Mouse (Mus musculus): Measurements from ENCODE around the gene Mrps6. TPM values are rescaled to one million over a fixed set of nuclear protein-coding genes. Genes with fewer than 3 reads are reported as not detected.
"Not testable (repeated sequence)": the region's sequence is repeated elsewhere in the genome, so short reads cannot be mapped to it uniquely, and the experiment has no call there.

Gene Mrps6
- polyA plus RNA-seq, 1 experiment from 2014 or later = 100.0 TPM

GRCm38 (mm10) chr16:92083771-92084453, 25.8 kb downstream of the Mrps6 start:
- no peaks in the 10 kb centered on the region for H3K9me3 ChIP-seq (ENCODE audit: control insufficient read depth, low read length)
- no peak overlapping the region for H3K4me2 ChIP-seq (ENCODE audit: low read depth, severe bottlenecking)
- no peak overlapping the region for H3K9ac ChIP-seq (ENCODE audit: low read length)
- DNase-seq (ENCODE audit: low spot score) (no peak), ATAC-seq (ENCODE audit: insufficient number of reproducible peaks, low FRiP score, low TSS enrichment, low read depth) (no peak)
- no peak overlapping the region for H3K27ac ChIP-seq (replicated peaks; ENCODE audit: low read depth, low read length)
- no peaks in the 10 kb centered on the region for H3K4me1 ChIP-seq (ENCODE audit: control insufficient read depth, insufficient read depth, low read length)
- no peak overlapping the region for H3K4me3 ChIP-seq (ENCODE audit: low read depth, low read length)
- H3K27me3 ChIP-seq (ENCODE audit: control insufficient read depth, insufficient read depth, low read length) = no peaks in the 10 kb centered on the region
- WGBS = 88% methylated on average over 10 of the region's 10 CpGs
- no peaks in the 10 kb centered on the region for H3K36me3 ChIP-seq (ENCODE audit: control insufficient read depth, insufficient read depth, low read length)

GRCm38 (mm10) chr16:92089225-92089624, 31.2 kb downstream of the Mrps6 start:
- no peak overlapping the region for H3K4me3 ChIP-seq (ENCODE audit: low read depth, low read length)
- H3K4me1 ChIP-seq (ENCODE audit: control insufficient read depth, insufficient read depth, low read length) = no peaks in the 10 kb centered on the region
- no peaks in the 10 kb centered on the region for H3K27me3 ChIP-seq (ENCODE audit: control insufficient read depth, insufficient read depth, low read length)
- WGBS = 72% methylated on average over 3 of the region's 3 CpGs
- no peak for ATAC-seq (ENCODE audit: insufficient number of reproducible peaks, low FRiP score, low TSS enrichment, low read depth)
- no peak overlapping the region for H3K27ac ChIP-seq (replicated peaks; ENCODE audit: low read depth, low read length)
- H3K4me2 ChIP-seq (ENCODE audit: low read depth, severe bottlenecking) = no peak overlapping the region
- H3K9ac ChIP-seq (ENCODE audit: low read length) = no peak overlapping the region
- no peaks in the 10 kb centered on the region for H3K36me3 ChIP-seq (ENCODE audit: control insufficient read depth, insufficient read depth, low read length)
- H3K9me3 ChIP-seq (ENCODE audit: control insufficient read depth, low read length) = no peaks in the 10 kb centered on the region
- no peak for DNase-seq (ENCODE audit: low spot score)

GRCm38 (mm10) chr16:92091876-92092275, 33.8 kb downstream of the Mrps6 start:
- no peaks in the 10 kb centered on the region for H3K36me3 ChIP-seq (ENCODE audit: control insufficient read depth, insufficient read depth, low read length)
- no peaks in the 10 kb centered on the region for H3K9me3 ChIP-seq (ENCODE audit: control insufficient read depth, low read length)
- no peak for DNase-seq (ENCODE audit: low spot score)
- ATAC-seq (ENCODE audit: insufficient number of reproducible peaks, low FRiP score, low TSS enrichment, low read depth) = no peak
- H3K27ac ChIP-seq (replicated peaks; ENCODE audit: low read depth, low read length) = no peak overlapping the region
- WGBS = 91% methylated on average over 5 of the region's 5 CpGs
- no peak overlapping the region for H3K4me2 ChIP-seq (ENCODE audit: low read depth, severe bottlenecking)
- H3K4me3 ChIP-seq (ENCODE audit: low read depth, low read length) = no peak overlapping the region
- H3K9ac ChIP-seq (ENCODE audit: low read length) = no peak overlapping the region
- no peaks in the 10 kb centered on the region for H3K4me1 ChIP-seq (ENCODE audit: control insufficient read depth, insufficient read depth, low read length)
- no peaks in the 10 kb centered on the region for H3K27me3 ChIP-seq (ENCODE audit: control insufficient read depth, insufficient read depth, low read length)

- 0 out of 2 replicates have a peak, but pooled peaks have one; percentile 39 for ATAC-seq (ENCODE audit: insufficient number of reproducible peaks, low FRiP score, low TSS enrichment, low read depth)
- H3K9ac ChIP-seq (ENCODE audit: low read length) = no peak overlapping the region
- peak; percentile 56 for DNase-seq (ENCODE audit: low spot score)
- no peaks in the 10 kb centered on the region for H3K36me3 ChIP-seq (ENCODE audit: control insufficient read depth, insufficient read depth, low read length)
- no peaks in the 10 kb centered on the region for H3K27me3 ChIP-seq (ENCODE audit: control insufficient read depth, insufficient read depth, low read length)
- no peaks in the 10 kb centered on the region for H3K9me3 ChIP-seq (ENCODE audit: control insufficient read depth, low read length)
- no peak overlapping the region for H3K4me3 ChIP-seq (ENCODE audit: low read depth, low read length)
- no peak overlapping the region for H3K4me2 ChIP-seq (ENCODE audit: low read depth, severe bottlenecking)
- WGBS = 29% methylated on average over 10 of the region's 10 CpGs
- H3K27ac ChIP-seq (replicated peaks; ENCODE audit: low read depth, low read length) = 0 out of 2 replicates have a peak overlapping the region, but pooled peaks have one; percentile 39
- H3K4me1 ChIP-seq (ENCODE audit: control insufficient read depth, insufficient read depth, low read length) = peaks cover 22% of the 10 kb centered on the region
These were observed 40.4 kb downstream of the Mrps6 start for GRCm38 (mm10) chr16:92098351-92099051.

- Histone ChIP-seq H3K9me3 (ENCODE audit: control insufficient read depth, low read length) (no peaks in the 10 kb centered on the region), H3K36me3 (ENCODE audit: control insufficient read depth, insufficient read depth, low read length) (no peaks in the 10 kb centered on the region), H3K9ac (ENCODE audit: low read length) (no peak overlapping the region), H3K4me1 (ENCODE audit: control insufficient read depth, insufficient read depth, low read length) (peaks cover 22% of the 10 kb centered on the region), H3K4me2 (ENCODE audit: low read depth, severe bottlenecking) (no peak overlapping the region), H3K27ac (replicated peaks; ENCODE audit: low read depth, low read length) (no peak overlapping the region), H3K4me3 (ENCODE audit: low read depth, low read length) (no peak overlapping the region), H3K27me3 (ENCODE audit: control insufficient read depth, insufficient read depth, low read length) (no peaks in the 10 kb centered on the region)
- ATAC-seq (ENCODE audit: insufficient number of reproducible peaks, low FRiP score, low TSS enrichment, low read depth) = no peak
- 85% methylated on average over 16 of the region's 16 CpGs for WGBS
- DNase-seq (ENCODE audit: low spot score) = no peak
These were observed 41.5 kb downstream of the Mrps6 start for GRCm38 (mm10) chr16:92099598-92099997.

- Histone ChIP-seq H3K9ac (ENCODE audit: low read length) (no peak overlapping the region), H3K36me3 (ENCODE audit: control insufficient read depth, insufficient read depth, low read length) (no peaks in the 10 kb centered on the region), H3K27me3 (ENCODE audit: control insufficient read depth, insufficient read depth, low read length) (no peaks in the 10 kb centered on the region), H3K9me3 (ENCODE audit: control insufficient read depth, low read length) (no peaks in the 10 kb centered on the region), H3K4me2 (ENCODE audit: low read depth, severe bottlenecking) (no peak overlapping the region), H3K27ac (replicated peaks; ENCODE audit: low read depth, low read length) (no peak overlapping the region), H3K4me3 (ENCODE audit: low read depth, low read length) (no peak overlapping the region), H3K4me1 (ENCODE audit: control insufficient read depth, insufficient read depth, low read length) (peaks cover 22% of the 10 kb centered on the region)
- no peak for DNase-seq (ENCODE audit: low spot score)
- ATAC-seq (ENCODE audit: insufficient number of reproducible peaks, low FRiP score, low TSS enrichment, low read depth) = no peak
- WGBS = 70% methylated on average over 4 of the region's 4 CpGs
These were observed 42.0 kb downstream of the Mrps6 start for GRCm38 (mm10) chr16:92100111-92100510.

GRCm38 (mm10) chr16:92102115-92102514, 44.0 kb downstream of the Mrps6 start:
- Histone ChIP-seq H3K4me3 (ENCODE audit: low read depth, low read length) (no peak overlapping the region), H3K27me3 (ENCODE audit: control insufficient read depth, insufficient read depth, low read length) (no peaks in the 10 kb centered on the region), H3K4me2 (ENCODE audit: low read depth, severe bottlenecking) (no peak overlapping the region), H3K9ac (ENCODE audit: low read length) (no peak overlapping the region), H3K4me1 (ENCODE audit: control insufficient read depth, insufficient read depth, low read length) (peaks cover 22% of the 10 kb centered on the region), H3K36me3 (ENCODE audit: control insufficient read depth, insufficient read depth, low read length) (no peaks in the 10 kb centered on the region), H3K27ac (replicated peaks; ENCODE audit: low read depth, low read length) (no peak overlapping the region), H3K9me3 (ENCODE audit: control insufficient read depth, low read length) (no peaks in the 10 kb centered on the region)
- WGBS = 81% methylated on average over 5 of the region's 5 CpGs
- ATAC-seq (ENCODE audit: insufficient number of reproducible peaks, low FRiP score, low TSS enrichment, low read depth) = no peak
- DNase-seq (ENCODE audit: low spot score) = no peak

GRCm38 (mm10) chr16:92102931-92103330, 44.9 kb downstream of the Mrps6 start:
- H3K9ac ChIP-seq (ENCODE audit: low read length); H3K27me3 ChIP-seq (ENCODE audit: control insufficient read depth, insufficient read depth, low read length); H3K27ac ChIP-seq (replicated peaks; ENCODE audit: low read depth, low read length); H3K9me3 ChIP-seq (ENCODE audit: control insufficient read depth, low read length); DNase-seq (ENCODE audit: low spot score); H3K4me3 ChIP-seq (ENCODE audit: low read depth, low read length); H3K4me2 ChIP-seq (ENCODE audit: low read depth, severe bottlenecking); ATAC-seq (ENCODE audit: insufficient number of reproducible peaks, low FRiP score, low TSS enrichment, low read depth); H3K36me3 ChIP-seq (ENCODE audit: control insufficient read depth, insufficient read depth, low read length): not testable (repeated sequence)
- 93% methylated on average over 6 of the region's 7 CpGs for WGBS
- peaks cover 17% of the 10 kb centered on the region for H3K4me1 ChIP-seq (ENCODE audit: control insufficient read depth, insufficient read depth, low read length)

Measured in limb, embryonic 11.5 days (tissue).